Mouse (Mus musculus): Measurements from ENCODE around the gene Mrgpra6.

- TF ChIP-seq CTCF (IDR thresholded peaks at IDR 0.05; ENCODE audit: borderline replicate concordance, control insufficient read depth, extremely low read depth, insufficient read depth, low read length, poor library complexity) (no peak), POLR2A (IDR thresholded peaks at IDR 0.05; ENCODE audit: control insufficient read depth, extremely low read depth, insufficient read depth, low read length, poor library complexity) (no peak)
These were observed 47.0 kb downstream of the Mrgpra6 start for GRCm38 (mm10) chr7:47157743-47158142.

All from thymus, adult 2 months (tissue).